Mouse (Mus musculus) splenic B cell, adult 2 months (primary cell): ENCODE measurements around the gene Limch1.

Experiments
- DNase-seq: peaks from one replicate; pipeline ENCODE4 v3.0.0-alpha.2; 2011; ENCODE audit warnings: low read depth, low spot score
- H3K27me3 ChIP-seq: 2 replicates; pipeline ENCODE4 v1.6.1; 2012; ENCODE audit warnings: mild to moderate bottlenecking, low read length, moderate library complexity, mixed read lengths; ENCODE audit not compliant: control insufficient read depth, poor library complexity, insufficient read depth, severe bottlenecking
- H3K36me3 ChIP-seq: 2 replicates; pipeline ENCODE4 v1.6.1; 2012; ENCODE audit warnings: mild to moderate bottlenecking, low read length, moderate library complexity, mixed read lengths; ENCODE audit not compliant: control insufficient read depth, poor library complexity, insufficient read depth, severe bottlenecking

Gene Limch1

DNA sequence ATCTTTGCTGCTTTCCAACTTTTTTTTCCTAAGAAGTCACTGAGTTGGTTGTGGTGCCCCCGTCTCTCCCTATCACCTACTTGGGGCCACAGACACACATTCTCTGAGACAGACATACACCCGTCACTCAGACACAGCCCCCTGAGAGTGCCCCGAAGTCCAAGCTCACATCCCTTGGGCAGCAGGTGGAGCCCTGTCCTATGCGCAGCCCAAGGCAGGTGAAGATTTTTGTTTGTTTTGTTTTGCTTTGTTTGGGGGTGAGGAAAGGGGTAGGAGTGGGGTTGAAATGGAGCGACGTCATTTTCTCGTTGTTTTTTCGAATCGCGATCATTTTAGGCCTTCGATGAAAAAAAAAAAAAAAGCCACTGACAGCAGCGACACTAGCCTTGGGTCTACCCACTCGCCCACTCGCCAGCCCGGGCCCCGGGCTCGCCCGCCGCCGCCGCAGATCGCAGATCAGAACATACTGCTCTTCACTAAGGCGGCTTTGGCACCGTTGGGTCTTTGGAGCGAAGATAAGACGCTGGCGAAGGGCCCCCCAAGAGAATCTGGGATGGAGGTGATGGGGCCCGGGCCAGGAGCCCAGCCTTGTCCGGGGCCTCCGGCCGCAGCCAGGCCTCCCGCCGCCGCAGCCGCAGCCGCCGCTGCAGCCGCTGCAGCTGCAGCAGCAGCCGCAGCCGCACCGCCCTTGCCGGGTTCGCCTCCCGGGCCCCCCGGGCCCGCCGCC, 350.2 kb downstream of the Limch1 start:
- H3K36me3 ChIP-seq: no peaks in the 10 kb centered on the region
- no peak for DNase-seq
- no peaks in the 10 kb centered on the region; the same call in 1 of the 2 replicates for H3K27me3 ChIP-seq

GRCm38 (mm10) chr5:67096378-67096771, 350.7 kb downstream of the Limch1 start:
- Histone ChIP-seq H3K36me3 (no peaks in the 10 kb centered on the region), H3K27me3 (no peaks in the 10 kb centered on the region; the same call in 1 of the 2 replicates)

GRCm38 (mm10) chr5:67097106-67098050, 351.8 kb downstream of the Limch1 start:
- DNase-seq: no peak
- no peaks in the 10 kb centered on the region for H3K36me3 ChIP-seq
- H3K27me3 ChIP-seq: no peaks in the 10 kb centered on the region; the same call in 1 of the 2 replicates

More at GRCm38 (mm10) chr5:67096378-67096771, 350.7 kb downstream of the Limch1 start:
- no peak for DNase-seq

DNA sequence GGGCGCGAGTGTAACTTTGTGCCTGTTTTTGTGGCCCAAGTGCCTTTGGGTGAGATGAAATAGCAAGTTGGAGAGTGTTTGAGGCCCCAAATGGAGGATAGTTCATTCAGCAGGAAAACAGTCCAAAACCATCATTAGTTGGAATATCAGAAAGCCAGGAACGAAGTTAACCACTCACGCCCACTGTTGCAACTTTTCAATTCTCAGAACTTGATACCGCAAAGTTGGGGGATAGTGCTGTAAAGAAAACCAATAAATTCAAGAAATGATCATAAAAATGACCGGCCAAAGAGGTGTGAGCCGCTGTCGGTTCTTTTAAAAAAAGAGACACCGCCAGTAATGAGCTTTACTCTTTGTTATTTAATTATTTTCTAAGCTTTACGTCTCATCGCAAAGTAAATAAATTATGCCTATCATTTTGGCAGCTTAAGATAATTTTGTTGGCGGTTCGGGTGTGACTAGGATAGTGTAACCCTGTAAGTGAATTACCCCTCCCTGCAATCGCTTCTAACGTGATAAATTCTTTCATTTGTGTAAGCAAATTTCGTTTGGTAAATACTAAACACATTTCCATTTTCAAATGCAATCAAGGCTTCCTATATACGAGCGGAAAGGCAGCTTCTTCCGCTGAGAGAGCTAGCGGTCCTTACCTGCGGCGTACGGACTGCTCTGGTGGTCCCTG, 352.6 kb downstream of the Limch1 start:
- H3K27me3 ChIP-seq: no peaks in the 10 kb centered on the region; the same call in 1 of the 2 replicates
- no peaks in the 10 kb centered on the region for H3K36me3 ChIP-seq
- DNase-seq: no peak

DNA sequence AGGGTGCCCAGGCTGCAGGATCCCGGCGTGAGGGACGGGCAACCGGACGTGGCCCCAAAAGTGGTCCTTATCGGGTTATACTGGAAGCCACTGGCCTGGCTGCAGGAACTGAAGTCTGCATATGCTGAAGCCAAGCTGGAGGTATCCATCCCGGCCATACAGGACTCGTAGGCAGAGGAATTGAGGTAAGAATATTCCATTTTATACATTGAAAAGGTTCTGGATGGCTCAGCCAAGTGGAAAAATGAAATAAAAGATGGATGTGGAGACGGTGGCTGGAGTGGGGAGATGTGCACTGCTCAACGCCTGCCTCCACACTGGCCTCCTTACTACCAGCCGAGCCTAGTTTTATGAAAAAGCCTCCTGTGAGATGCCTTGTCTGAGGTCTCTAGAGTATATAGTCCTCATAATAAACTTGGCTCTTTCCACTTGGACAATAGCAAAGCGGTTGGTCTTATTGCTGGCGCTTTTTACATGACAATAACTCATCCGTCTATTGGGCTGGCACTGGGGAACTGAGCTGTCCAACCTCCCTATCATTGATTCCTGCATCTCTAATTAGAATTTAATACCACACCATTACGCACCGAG, 353.2 kb downstream of the Limch1 start, which contains the start of gene Phox2b:
Gene Phox2b (minus strand): TSS at position 569 of the 591 bp plus-strand sequence.
- DNase-seq: no peak
- Histone ChIP-seq H3K36me3 (no peaks in the 10 kb centered on the region), H3K27me3 (no peaks in the 10 kb centered on the region; the same call in 1 of the 2 replicates)

DNA sequence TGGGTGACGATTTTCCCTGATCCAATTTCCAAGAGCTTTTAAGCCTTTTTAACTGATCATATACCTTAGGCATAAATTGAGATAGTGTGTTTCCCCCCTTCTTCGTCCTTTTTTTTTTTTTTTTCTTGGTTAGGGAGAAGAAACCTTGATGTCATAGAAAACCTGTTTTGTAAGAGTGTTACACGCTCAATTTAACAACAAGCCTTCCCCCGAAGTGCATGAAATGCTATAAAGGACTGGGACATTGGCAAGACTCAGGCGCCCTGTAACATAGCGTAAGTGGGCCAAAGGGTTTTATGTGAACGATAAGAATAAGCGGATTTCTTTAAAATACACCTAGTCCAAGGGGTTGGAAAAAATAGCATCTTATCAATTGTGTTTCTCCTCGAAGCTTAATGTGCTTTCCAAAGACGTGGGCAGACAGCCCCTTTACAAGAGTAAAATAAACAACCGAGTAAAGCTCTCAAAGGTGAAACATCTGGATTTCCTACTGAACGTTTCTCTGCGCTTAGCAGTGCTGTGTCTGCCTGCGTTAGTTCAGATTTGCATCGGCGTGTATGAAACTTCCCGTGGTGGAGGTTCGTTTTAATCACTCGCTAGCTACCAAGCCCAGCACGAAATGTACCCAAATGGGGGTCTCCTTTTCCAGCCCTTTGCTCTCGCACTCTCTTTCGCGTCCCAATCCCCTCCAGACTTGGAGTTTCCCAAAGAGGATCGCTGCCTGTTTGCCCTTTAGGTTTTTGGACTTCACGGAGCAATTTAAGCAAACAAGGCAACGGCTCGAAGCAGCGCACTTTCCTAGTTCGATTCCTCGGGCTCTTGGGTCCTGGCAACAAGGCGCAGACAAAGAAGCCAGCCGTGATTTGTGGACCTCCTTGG, 354.0 kb downstream of the Limch1 start:
- no peaks in the 10 kb centered on the region; the same call in 1 of the 2 replicates for H3K27me3 ChIP-seq
- H3K36me3 ChIP-seq: no peaks in the 10 kb centered on the region
- no peak for DNase-seq

GRCm38 (mm10) chr5:67100564-67101394, 355.2 kb downstream of the Limch1 start:
- Histone ChIP-seq H3K27me3 (no peaks in the 10 kb centered on the region; the same call in 1 of the 2 replicates), H3K36me3 (no peaks in the 10 kb centered on the region)
- no peak for DNase-seq

GRCm38 (mm10) chr5:67101395-67101760, 355.8 kb downstream of the Limch1 start:
- no peak for DNase-seq
- Histone ChIP-seq H3K27me3 (no peaks in the 10 kb centered on the region; the same call in 1 of the 2 replicates), H3K36me3 (no peaks in the 10 kb centered on the region)

DNA sequence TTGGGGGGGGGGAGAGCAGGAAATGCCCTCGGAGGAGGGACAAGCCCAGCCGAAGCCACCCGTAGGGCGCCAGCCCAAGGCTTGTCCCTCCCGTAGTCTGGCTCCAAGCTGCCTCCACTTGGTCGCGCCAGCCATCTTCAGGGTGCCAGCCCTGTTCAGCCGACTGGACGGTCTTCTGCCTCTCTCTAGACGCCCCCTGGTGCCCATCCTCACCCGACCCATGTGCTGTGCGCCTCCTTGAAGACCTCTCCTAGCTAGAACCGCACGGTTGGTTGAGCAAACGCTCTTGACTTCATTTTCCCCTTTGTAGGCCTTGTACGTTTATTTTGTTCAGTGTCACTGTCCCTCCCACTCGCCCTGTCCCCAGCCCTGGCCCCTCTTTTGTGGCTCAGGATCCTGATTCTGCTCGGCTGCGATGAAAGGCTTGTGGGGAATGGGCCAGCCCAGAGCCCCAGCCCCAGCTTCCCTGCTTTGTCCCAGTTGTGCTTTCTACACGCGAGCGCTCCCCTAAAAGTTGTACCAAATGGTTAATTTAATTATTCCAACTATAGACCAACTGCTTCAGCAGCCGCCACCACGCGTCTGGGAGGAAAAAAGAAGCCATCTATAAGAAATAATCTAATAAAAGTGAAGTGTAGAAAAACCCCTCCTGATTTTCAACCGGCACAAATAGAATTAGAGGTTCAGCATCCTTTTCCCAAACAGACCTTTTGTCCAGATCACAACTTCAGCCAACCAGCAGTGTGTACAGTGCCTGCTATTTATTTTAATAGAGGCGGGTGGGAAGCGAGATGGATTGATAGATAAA, 356.4 kb downstream of the Limch1 start:
- H3K36me3 ChIP-seq: no peaks in the 10 kb centered on the region
- no peak for DNase-seq
- H3K27me3 ChIP-seq: no peaks in the 10 kb centered on the region; the same call in 1 of the 2 replicates

DNA sequence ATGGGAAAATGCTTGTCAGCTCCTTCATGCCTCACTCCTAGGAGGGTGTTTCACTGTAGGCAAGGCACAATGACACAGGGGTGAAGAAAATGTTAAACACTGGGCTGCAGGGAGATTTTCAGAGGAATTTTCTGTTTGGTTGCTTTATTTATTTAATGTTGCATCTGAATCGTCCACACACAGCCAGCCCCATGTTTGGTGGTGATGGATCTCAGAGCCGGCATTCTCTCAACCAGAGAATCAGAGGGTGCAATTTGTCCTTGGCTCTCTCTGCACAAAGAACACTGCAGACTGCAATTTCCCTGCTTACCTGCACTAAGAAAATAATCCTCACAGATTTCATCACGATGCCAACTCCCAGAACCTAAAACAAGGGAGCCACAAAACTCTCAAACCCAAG, 357.4 kb downstream of the Limch1 start:
- H3K27me3 ChIP-seq: no peaks in the 10 kb centered on the region; the same call in 1 of the 2 replicates
- H3K36me3 ChIP-seq: no peaks in the 10 kb centered on the region
- no peak for DNase-seq

DNA sequence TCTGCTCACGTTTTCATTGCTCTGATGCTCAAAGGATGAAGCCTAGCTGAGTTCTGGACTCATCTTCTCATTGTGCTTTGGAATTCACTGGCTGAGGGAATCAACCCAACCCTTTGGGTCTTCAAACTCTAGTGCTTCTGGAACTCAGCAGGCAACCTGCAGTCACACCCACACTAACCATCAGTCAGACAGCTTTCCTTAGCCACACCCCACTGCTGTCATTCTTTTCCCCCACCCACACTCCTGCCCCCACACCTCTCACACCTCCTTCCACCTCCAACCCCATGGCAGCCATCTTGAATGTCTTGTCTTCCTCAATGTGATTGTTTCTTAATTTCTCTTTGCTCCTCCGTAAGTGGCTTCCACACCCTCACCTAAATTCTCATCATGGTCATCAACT, 360.6 kb downstream of the Limch1 start:
- H3K36me3 ChIP-seq: no peaks in the 10 kb centered on the region
- DNase-seq: no peak
- no peaks in the 10 kb centered on the region for H3K27me3 ChIP-seq
